Mouse (Mus musculus) myocyte (in vitro differentiated cells): ENCODE results near the gene Acvr2a. TPM values are rescaled to one million over a fixed set of nuclear protein-coding genes. Genes with fewer than 3 reads are reported as not detected.

Experiments used
- H3K27me3 ChIP-seq: one replicate; pipeline ENCODE4 v1.6.1; 2011; ENCODE audit not compliant: control insufficient read depth, insufficient read depth, insufficient read length
- H3K36me3 ChIP-seq: one replicate; pipeline ENCODE4 v1.6.1; 2011; ENCODE audit not compliant: control insufficient read depth, insufficient read depth
- H3K4me2 ChIP-seq: one replicate; pipeline ENCODE4 v1.6.1; 2011; ENCODE audit warnings: low read depth, control low read depth
- H3K4me3 ChIP-seq: one replicate; pipeline ENCODE4 v1.5.1; 2011; ENCODE audit warnings: mild to moderate bottlenecking, control low read depth, moderate library complexity
- H3K79me2 ChIP-seq: one replicate; pipeline ENCODE4 v1.6.1; 2011; ENCODE audit not compliant: control insufficient read depth, insufficient read depth
- H3ac ChIP-seq: one replicate; pipeline ENCODE4 v1.6.1; 2011; ENCODE audit not compliant: control insufficient read depth, insufficient read length
- CEBPB ChIP-seq: IDR thresholded peaks from 2 replicates; pipeline ENCODE4 v1.6.1; 2011; ENCODE audit warnings: mild to moderate bottlenecking, moderate library complexity; ENCODE audit not compliant: poor library complexity, insufficient read depth, severe bottlenecking
- E2F4 ChIP-seq: IDR thresholded peaks from one replicate; pipeline ENCODE4 v1.6.1; 2011; ENCODE audit warnings: mild to moderate bottlenecking, control low read depth, moderate library complexity; ENCODE audit not compliant: insufficient read depth
- MAX ChIP-seq: IDR thresholded peaks from one replicate; pipeline ENCODE4 v1.6.1; 2011; ENCODE audit warnings: low read depth, mild to moderate bottlenecking, control low read depth
- MYOD1 ChIP-seq, 3 experiments: IDR thresholded peaks; one replicate each; pipeline ENCODE4 v1.6.1; 2011; ENCODE audit warnings: control low read depth in 2 of 3, low read depth in 2 of 3, mild to moderate bottlenecking in 2 of 3, moderate library complexity in 1 of 3; ENCODE audit not compliant: insufficient read length in 2 of 3, control insufficient read depth in 1 of 3
- MYOG ChIP-seq, 3 experiments: IDR thresholded peaks; one replicate each; pipeline ENCODE4 v1.6.1; 2011; ENCODE audit warnings: control low read depth in 2 of 3, low read depth in 2 of 3, mild to moderate bottlenecking in 2 of 3; ENCODE audit not compliant: insufficient read length in 2 of 3, control insufficient read depth in 1 of 3, insufficient read depth in 1 of 3
- POLR2A ChIP-seq: IDR thresholded peaks from one replicate; pipeline ENCODE4 v1.6.1; 2011; ENCODE audit warnings: low read depth, mild to moderate bottlenecking, control low read depth, moderate library complexity; ENCODE audit not compliant: insufficient read length
- POLR2AphosphoS2 ChIP-seq: IDR thresholded peaks from one replicate; pipeline ENCODE4 v1.6.1; 2011; ENCODE audit warnings: low read depth, control low read depth; ENCODE audit not compliant: insufficient read length
- REST ChIP-seq: IDR thresholded peaks from one replicate; pipeline ENCODE4 v1.6.1; 2011; ENCODE audit warnings: mild to moderate bottlenecking, control low read depth, moderate library complexity; ENCODE audit not compliant: insufficient read depth, insufficient read length
- SRF ChIP-seq: IDR thresholded peaks from one replicate; pipeline ENCODE4 v1.6.1; 2011; ENCODE audit warnings: low read depth; ENCODE audit not compliant: control insufficient read depth, insufficient read length
- TCF12 ChIP-seq: IDR thresholded peaks from one replicate; pipeline ENCODE4 v1.6.1; 2011; ENCODE audit warnings: mild to moderate bottlenecking, control low read depth; ENCODE audit not compliant: poor library complexity, insufficient read depth, severe bottlenecking
- USF1 ChIP-seq: IDR thresholded peaks from one replicate; pipeline ENCODE4 v1.6.1; 2011; ENCODE audit warnings: low read depth, mild to moderate bottlenecking, control low read depth, moderate library complexity
- polyA plus RNA-seq: library from polyadenylated mRNA; unstranded; fragments of >200 nt; fragmentation: generic; extraction: Trizol; gene quantifications from one replicate; pipeline ENCODE4 v1.2.1, GENCODE M21; 2012; ENCODE audit warnings: missing spikeins

Acvr2a gene
- polyA plus RNA-seq, 1 experiment = 4.1 TPM

- Histone ChIP-seq H3ac (peak overlapping the region; percentile 53), H3K4me3 (peak overlapping the region; percentile 100), H3K27me3 (no peaks in the 10 kb centered on the region), H3K36me3 (no peaks in the 10 kb centered on the region), H3K79me2 (peaks cover 94% of the 10 kb centered on the region), H3K4me2 (peak overlapping the region; percentile 84)
- TF ChIP-seq MYOG (IDR thresholded peaks at IDR 0.05; ENCODE audit: control insufficient read depth in 1 of 3, insufficient read depth in 1 of 3, insufficient read length in 2 of 3, low read depth in 2 of 3) (no peak), TCF12 (no peak), USF1 (no peak), REST (no peak), MAX (no peak), MYOD1 (IDR thresholded peaks at IDR 0.05; ENCODE audit: control insufficient read depth in 1 of 3, insufficient read length in 2 of 3, low read depth in 2 of 3) (no peak), CEBPB (no peak), POLR2A (no peak), SRF (no peak), POLR2AphosphoS2 (no peak), E2F4 (no peak)
Measured at GRCm38 (mm10) chr2:48950316-48950880, 136.5 kb downstream of the Acvr2a start.

Other genes starting within 250 kb of the Acvr2a start
- 5.0 TPM for gene Mbd5, start 135.4 kb downstream of the Acvr2a start, polyA plus RNA-seq
- 20.4 TPM for gene Orc4, start 136.2 kb downstream of the Acvr2a start, polyA plus RNA-seq